ENCODE assay signal across 8 mouse cellular contexts in the genomic region with DNA sequence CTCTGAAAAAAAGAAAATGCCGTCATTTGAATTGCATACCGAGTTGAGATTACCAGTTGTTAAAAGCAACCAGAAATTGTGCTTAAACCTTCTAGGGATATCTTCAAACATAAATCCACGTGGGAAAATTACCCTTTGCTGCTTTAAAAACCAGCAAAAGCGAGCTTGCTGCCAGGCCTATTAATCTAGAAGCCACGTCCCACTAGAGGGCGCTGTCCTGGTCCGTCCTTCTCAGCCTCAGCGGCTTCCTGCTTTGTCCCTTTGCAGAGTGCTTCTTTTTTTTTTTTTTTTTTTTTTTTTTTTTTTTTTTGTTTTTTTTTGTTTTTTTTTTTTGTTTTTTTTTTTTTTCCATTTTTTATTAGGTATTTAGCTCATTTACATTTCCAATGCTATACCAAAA.
DNase-seq lines count a peak whose midpoint lies in the region; ATAC-seq and TF ChIP-seq lines count a peak whose summit lies in the region.

No protein-coding gene starts in this region.

- TF ChIP-seq CTCF in hindbrain, postnatal 0 days (IDR thresholded peaks at IDR 0.05; ENCODE audit: low read depth): peak; percentile 72

- no peak overlapping the region for H3K4me3 ChIP-seq in kidney, embryonic 14.5 days (ENCODE audit: low read length)
- H3K4me3 ChIP-seq in forebrain, embryonic 12.5 days (replicated peaks): no peak overlapping the region
- no peak overlapping the region for H3K4me3 ChIP-seq in hindbrain, postnatal 0 days (ENCODE audit: low read length)
- H3K4me3 ChIP-seq in liver, embryonic 12.5 days: no peak overlapping the region
- H3K4me3 ChIP-seq in neural tube, embryonic 13.5 days: no peak overlapping the region

- DNase-seq in kidney, adult 18-20 months: peak; percentile 60
- DNase-seq in adrenal gland, postnatal 25 days: peak; percentile 65
- peak; percentile 95 for DNase-seq in hindbrain, postnatal 0 days (ENCODE audit: low spot score)
- DNase-seq in thymus, postnatal 10 days (ENCODE audit: low spot score in 2 of 2): peak; percentile 50 to 69

- WGBS in kidney, embryonic 14.5 days: 25% methylated on average over 8 of the region's 8 CpGs
- 32% methylated on average over 8 of the region's 8 CpGs for WGBS in forebrain, embryonic 12.5 days
- 28% methylated on average over 8 of the region's 8 CpGs for WGBS in hindbrain, postnatal 0 days
- WGBS in liver, embryonic 12.5 days (ENCODE audit: insufficient replicate concordance): 23% methylated on average over 8 of the region's 8 CpGs
- 30% methylated on average over 8 of the region's 8 CpGs for WGBS in neural tube, embryonic 13.5 days

- 0 out of 2 replicates have a peak, but pooled peaks cover 7% of the 10 kb centered on the region for H3K4me1 ChIP-seq in kidney, embryonic 14.5 days (ENCODE audit: control insufficient read depth, insufficient read depth, low read length)
- peaks cover 14% of the 10 kb centered on the region for H3K4me1 ChIP-seq in forebrain, embryonic 12.5 days
- 0 out of 2 replicates have a peak, but pooled peaks cover 2% of the 10 kb centered on the region for H3K4me1 ChIP-seq in hindbrain, postnatal 0 days (ENCODE audit: insufficient read depth, low read length)
- H3K4me1 ChIP-seq in liver, embryonic 12.5 days: peaks cover 41% of the 10 kb centered on the region
- peaks cover 11% of the 10 kb centered on the region for H3K4me1 ChIP-seq in neural tube, embryonic 13.5 days (replicated peaks)

- no peaks in the 10 kb centered on the region for H3K36me3 ChIP-seq in kidney, embryonic 14.5 days (ENCODE audit: control insufficient read depth, insufficient read depth, low read length)
- no peaks in the 10 kb centered on the region for H3K36me3 ChIP-seq in forebrain, embryonic 12.5 days (replicated peaks)
- no peaks in the 10 kb centered on the region for H3K36me3 ChIP-seq in hindbrain, postnatal 0 days (ENCODE audit: insufficient read depth, low read length)
- H3K36me3 ChIP-seq in liver, embryonic 12.5 days: no peaks in the 10 kb centered on the region
- no peaks in the 10 kb centered on the region for H3K36me3 ChIP-seq in neural tube, embryonic 13.5 days

- no peak overlapping the region for H3K27ac ChIP-seq in kidney, embryonic 14.5 days (ENCODE audit: low read depth, low read length)
- no peak overlapping the region for H3K27ac ChIP-seq in forebrain, embryonic 12.5 days
- no peak overlapping the region for H3K27ac ChIP-seq in hindbrain, postnatal 0 days
- 0 out of 2 replicates have a peak overlapping the region, but pooled peaks have one; percentile 27 for H3K27ac ChIP-seq in liver, embryonic 12.5 days
- peak overlapping the region; percentile 46 for H3K27ac ChIP-seq in neural tube, embryonic 13.5 days (replicated peaks)

- H3K9ac ChIP-seq in kidney, embryonic 14.5 days (ENCODE audit: low read depth, low read length): no peak overlapping the region
- no peak overlapping the region for H3K9ac ChIP-seq in forebrain, embryonic 12.5 days
- no peak overlapping the region for H3K9ac ChIP-seq in hindbrain, postnatal 0 days (replicated peaks; ENCODE audit: low read length)
- no peak overlapping the region for H3K9ac ChIP-seq in liver, embryonic 12.5 days
- no peak overlapping the region for H3K9ac ChIP-seq in neural tube, embryonic 13.5 days

- no peak overlapping the region for H3K4me2 ChIP-seq in kidney, embryonic 14.5 days (replicated peaks; ENCODE audit: low read depth, low read length)
- H3K4me2 ChIP-seq in forebrain, embryonic 12.5 days: no peak overlapping the region
- peak overlapping the region; percentile 45; the same call in 1 of the 2 replicates for H3K4me2 ChIP-seq in hindbrain, postnatal 0 days (ENCODE audit: low read depth, low read length)
- peak overlapping the region; percentile 6; the same call in 1 of the 2 replicates for H3K4me2 ChIP-seq in liver, embryonic 12.5 days
- H3K4me2 ChIP-seq in neural tube, embryonic 13.5 days: no peak overlapping the region

- no peaks in the 10 kb centered on the region for H3K27me3 ChIP-seq in kidney, embryonic 14.5 days (ENCODE audit: control insufficient read depth, insufficient read depth, low read length)
- H3K27me3 ChIP-seq in forebrain, embryonic 12.5 days: no peaks in the 10 kb centered on the region
- H3K27me3 ChIP-seq in hindbrain, postnatal 0 days (ENCODE audit: insufficient read depth, low read length): no peaks in the 10 kb centered on the region
- H3K27me3 ChIP-seq in liver, embryonic 12.5 days (replicated peaks): no peaks in the 10 kb centered on the region
- H3K27me3 ChIP-seq in neural tube, embryonic 13.5 days: no peaks in the 10 kb centered on the region

- ATAC-seq in kidney, embryonic 14.5 days (ENCODE audit: low FRiP score, low TSS enrichment): no peak
- ATAC-seq in forebrain, embryonic 12.5 days (ENCODE audit: low FRiP score): peak; percentile 62; the same call in 1 of the 2 replicates
- ATAC-seq in hindbrain, postnatal 0 days: no peak
- no peak for ATAC-seq in liver, embryonic 12.5 days
- ATAC-seq in neural tube, embryonic 13.5 days (ENCODE audit: low read depth): no peak

- peaks cover 2% of the 10 kb centered on the region; the same call in 1 of the 2 replicates for H3K9me3 ChIP-seq in kidney, embryonic 14.5 days (ENCODE audit: control insufficient read depth, low read length)
- H3K9me3 ChIP-seq in forebrain, embryonic 12.5 days: no peaks in the 10 kb centered on the region
- no peaks in the 10 kb centered on the region for H3K9me3 ChIP-seq in hindbrain, postnatal 0 days (ENCODE audit: low read length)
- H3K9me3 ChIP-seq in liver, embryonic 12.5 days (replicated peaks): peaks cover 4% of the 10 kb centered on the region; the same call in 1 of the 2 replicates
- no peaks in the 10 kb centered on the region for H3K9me3 ChIP-seq in neural tube, embryonic 13.5 days

Comparison
In these comparisons a context has a peak if more than half of its experiments do, and no peak if none do; other contexts are left out.
1. H3K27ac ChIP-seq: peak in liver, embryonic 12.5 days (single experiment) and neural tube, embryonic 13.5 days (single experiment); none in kidney, embryonic 14.5 days (single experiment), forebrain, embryonic 12.5 days (single experiment) and hindbrain, postnatal 0 days (single experiment).
2. H3K4me2 ChIP-seq: peak in hindbrain, postnatal 0 days (single experiment) and liver, embryonic 12.5 days (single experiment); none in kidney, embryonic 14.5 days (single experiment), forebrain, embryonic 12.5 days (single experiment) and neural tube, embryonic 13.5 days (single experiment).
3. Peak in every context shown above with its lines, with median percentiles within 50 percentile points of each other: DNase-seq.